Mouse (Mus musculus) thymus, postnatal 36 days (tissue): ENCODE measurements at regions not wholly inside any gene's neighbourhood (a gene's known extent, or its start where the extent isn't known, plus 50 kb on each side); places are given as distances from the start of the nearest gene placed in this dataset.
A peak's percentile ranks its signal among the peaks of the same experiment; 100 is the strongest.

Source experiments
- DNase-seq, 2 experiments: peaks; one replicate each; pipeline ENCODE4 v3.0.0; 2022; ENCODE audit warnings: mixed read lengths in 2 of 2

- no peak for DNase-seq
Observed at GRCm38 (mm10) chr5:15773839-15774238, 59.8 kb upstream of the Speer4c start.

GRCm38 (mm10) chr5:15774567-15774966 lies 60.5 kb upstream of the Speer4c start:
- DNase-seq = no peak

GRCm38 (mm10) chr5:15776106-15776505 lies 62.0 kb upstream of the Speer4c start:
- DNase-seq = no peak

- no peak for DNase-seq
Observed at GRCm38 (mm10) chr5:15803583-15803982, 89.5 kb upstream of the Speer4c start.

GRCm38 (mm10) chr5:15816864-15817263 lies 102.8 kb upstream of the Speer4c start:
- no peak for DNase-seq

GRCm38 (mm10) chr5:15817366-15817765 lies 103.3 kb upstream of the Speer4c start:
- no peak for DNase-seq

- no peak for DNase-seq
Observed at GRCm38 (mm10) chr5:15822989-15823388, 108.9 kb upstream of the Speer4c start.

- DNase-seq = no peak
Observed at GRCm38 (mm10) chr5:15831527-15831926, 103.0 kb upstream of the Cacna2d1 start.

- DNase-seq = no peak
Observed at GRCm38 (mm10) chr5:15832338-15832737, 102.2 kb upstream of the Cacna2d1 start.

- DNase-seq = peak in 1 of 2 experiments; percentile 1
Observed at GRCm38 (mm10) chr5:15838108-15838972, 96.2 kb upstream of the Cacna2d1 start.

GRCm38 (mm10) chr5:15846790-15847189 lies 87.7 kb upstream of the Cacna2d1 start:
- DNase-seq = no peak

GRCm38 (mm10) chr5:15849520-15849919 lies 85.0 kb upstream of the Cacna2d1 start:
- no peak for DNase-seq

- no peak for DNase-seq
Observed at GRCm38 (mm10) chr5:15850126-15850801, 84.2 kb upstream of the Cacna2d1 start.

- DNase-seq = no peak
Observed at GRCm38 (mm10) chr5:15854752-15855151, 79.7 kb upstream of the Cacna2d1 start.

GRCm38 (mm10) chr5:15857034-15857433 lies 77.5 kb upstream of the Cacna2d1 start:
- DNase-seq = no peak

- no peak for DNase-seq
Observed at GRCm38 (mm10) chr5:15874065-15874464, 60.4 kb upstream of the Cacna2d1 start.

- no peak for DNase-seq
Observed at GRCm38 (mm10) chr5:15883004-15883403, 51.5 kb upstream of the Cacna2d1 start.
